Mouse (Mus musculus) midbrain, embryonic 13.5 days (tissue): Measurements from ENCODE around the gene Agtrap. TPM values are rescaled to one million over a fixed set of nuclear protein-coding genes. Genes with fewer than 3 reads are reported as not detected.

Source experiments
- ATAC-seq: fragments of 200-750 bp; cut with Nextera tagmentation; 2 replicates; pipeline ENCODE4 v1.8.0; 2017; ENCODE audit warnings: mild to moderate bottlenecking, moderate TSS enrichment, moderate library complexity
- H3K27ac ChIP-seq: fragments of 300-500 bp; sonication (generic); 2 replicates; pipeline ENCODE4 v1.5.1; 2015; ENCODE audit warnings: inconsistent platforms, mild to moderate bottlenecking, moderate library complexity
- H3K27me3 ChIP-seq: fragments of 300-500 bp; sonication (generic); 2 replicates; pipeline ENCODE4 v1.6.1; 2015; ENCODE audit warnings: mild to moderate bottlenecking, inconsistent platforms
- H3K36me3 ChIP-seq: fragments of 300-500 bp; sonication (generic); 2 replicates; pipeline ENCODE4 v1.6.1; 2015; ENCODE audit warnings: mild to moderate bottlenecking, inconsistent platforms
- H3K4me1 ChIP-seq: fragments of 300-500 bp; sonication (generic); replicated peaks from 2 replicates; pipeline ENCODE4 v1.6.1; 2015; ENCODE audit warnings: inconsistent platforms
- H3K4me2 ChIP-seq: fragments of 300-500 bp; sonication (generic); replicated peaks from 2 replicates; pipeline ENCODE4 v1.6.1; 2015; ENCODE audit warnings: moderate library complexity, mild to moderate bottlenecking, inconsistent platforms
- H3K4me3 ChIP-seq: fragments of 300-500 bp; sonication (generic); replicated peaks from 2 replicates; pipeline ENCODE4 v1.5.1; 2015; ENCODE audit warnings: mild to moderate bottlenecking, inconsistent platforms
- H3K9ac ChIP-seq: fragments of 300-500 bp; sonication (generic); replicated peaks from 2 replicates; pipeline ENCODE4 v1.6.1; 2015; ENCODE audit warnings: mild to moderate bottlenecking, inconsistent platforms
- H3K9me3 ChIP-seq: fragments of 300-500 bp; sonication (generic); 2 replicates; pipeline ENCODE4 v1.6.1; 2016; ENCODE audit warnings: mild to moderate bottlenecking, inconsistent platforms
- whole genome bisulfite sequencing: fragments of 180-500 bp; shearing (Covaris S2); methylation state at CpG from one replicate; pipeline ENCODE4 v1.1.7; 2015; 5-methylcytosine and 5-hydroxymethylcytosine counted together
- polyA plus RNA-seq: library from polyadenylated mRNA; unstranded; fragments of >200 nt; fragmentation: Nextera tagmentation; extraction: Ambion mirVana; gene quantifications from 2 replicates; pipeline ENCODE4 v1.2.1, GENCODE M21; 2015

The Agtrap gene
- polyA plus RNA-seq = 5.4 and 7.9 TPM in 2 replicates

- Histone ChIP-seq H3K27ac (peak within 1 kb of the TSS; percentile 73), H3K4me1 (peaks cover 45% of the 10 kb centered on the region), H3K36me3 (no peaks in the 10 kb centered on the region), H3K4me3 (peak within 1 kb of the TSS; percentile 54), H3K27me3 (no peaks in the 10 kb centered on the region), H3K4me2 (peak within 1 kb of the TSS; percentile 76), H3K9me3 (no peaks in the 10 kb centered on the region), H3K9ac (peak within 1 kb of the TSS; percentile 74)
- 3% methylated on average over 34 of the region's 34 CpGs for WGBS
- ATAC-seq = peak; percentile 93
Measured at GRCm38 (mm10) chr4:148087907-148088527, at the start of gene Agtrap. Gene Agtrap, minus strand, starts transcription at chr4:148088031.

GRCm38 (mm10) chr4:148137503-148137902, 49.7 kb upstream of the Agtrap start:
- peaks cover 43% of the 10 kb centered on the region for H3K4me1 ChIP-seq
- no peak for ATAC-seq
- WGBS = 70% methylated on average over 8 of the region's 8 CpGs
- H3K9ac ChIP-seq = no peak overlapping the region
- no peak overlapping the region for H3K4me3 ChIP-seq
- H3K36me3 ChIP-seq = no peaks in the 10 kb centered on the region; the same call in 1 of the 2 replicates
- H3K27me3 ChIP-seq = no peaks in the 10 kb centered on the region
- no peaks in the 10 kb centered on the region for H3K9me3 ChIP-seq
- no peak overlapping the region; the same call in 1 of the 2 replicates for H3K27ac ChIP-seq
- no peak overlapping the region for H3K4me2 ChIP-seq

GRCm38 (mm10) chr4:148134988-148135387, 47.2 kb upstream of the Agtrap start:
- Histone ChIP-seq H3K4me2 (no peak overlapping the region), H3K27ac (no peak overlapping the region), H3K36me3 (no peaks in the 10 kb centered on the region; the same call in 1 of the 2 replicates), H3K4me1 (peaks cover 39% of the 10 kb centered on the region), H3K9ac (no peak overlapping the region), H3K9me3 (no peaks in the 10 kb centered on the region), H3K4me3 (no peak overlapping the region), H3K27me3 (no peaks in the 10 kb centered on the region)
- whole genome bisulfite sequencing = 82% methylated on average over 8 of the region's 8 CpGs
- ATAC-seq = no peak

GRCm38 (mm10) chr4:148131497-148132081, 43.8 kb upstream of the Agtrap start:
- peaks cover 7% of the 10 kb centered on the region; the same call in 1 of the 2 replicates for H3K36me3 ChIP-seq
- H3K4me2 ChIP-seq = peak overlapping the region; percentile 61
- H3K9ac ChIP-seq = peak overlapping the region; percentile 98
- H3K27me3 ChIP-seq = no peaks in the 10 kb centered on the region
- H3K27ac ChIP-seq = peak overlapping the region; percentile 99
- peaks cover 52% of the 10 kb centered on the region for H3K4me1 ChIP-seq
- H3K4me3 ChIP-seq = peak overlapping the region; percentile 78
- under 1% methylated on average over 21 of the region's 21 CpGs for WGBS
- ATAC-seq = peak; percentile 69
- no peaks in the 10 kb centered on the region; the same call in 1 of the 2 replicates for H3K9me3 ChIP-seq

- Histone ChIP-seq H3K4me2 (peak within 1 kb of the TSS; percentile 61), H3K4me3 (peak within 1 kb of the TSS; percentile 78), H3K36me3 (peaks cover 7% of the 10 kb centered on the region; the same call in 1 of the 2 replicates), H3K27me3 (no peaks in the 10 kb centered on the region), H3K27ac (peak within 1 kb of the TSS; percentile 99), H3K9me3 (no peaks in the 10 kb centered on the region; the same call in 1 of the 2 replicates), H3K9ac (peak within 1 kb of the TSS; percentile 98), H3K4me1 (peaks cover 59% of the 10 kb centered on the region)
- 0% methylated on average over 80 of the region's 87 CpGs for WGBS
- peak; percentile 83 for ATAC-seq
Measured at GRCm38 (mm10) chr4:148130561-148131413, 43.0 kb upstream of the Agtrap start, which contains the start of gene Draxin. Gene Draxin, minus strand, starts transcription at chr4:148130698.

- peak; percentile 16 for ATAC-seq
- Histone ChIP-seq H3K27ac (peak within 1 kb of the TSS; percentile 99), H3K9me3 (no peaks in the 10 kb centered on the region; the same call in 1 of the 2 replicates), H3K9ac (peak within 1 kb of the TSS; percentile 98), H3K36me3 (peaks cover 7% of the 10 kb centered on the region; the same call in 1 of the 2 replicates), H3K27me3 (no peaks in the 10 kb centered on the region), H3K4me2 (peak within 1 kb of the TSS; percentile 61), H3K4me3 (peak within 1 kb of the TSS; percentile 78), H3K4me1 (peaks cover 65% of the 10 kb centered on the region)
- under 1% methylated on average over 18 of the region's 18 CpGs for WGBS
Measured at GRCm38 (mm10) chr4:148130133-148130532, 42.3 kb upstream of the Agtrap start, which contains the start of gene Mad2l2. Gene Mad2l2, plus strand, starts transcription at chr4:148130384.

- Histone ChIP-seq H3K4me3 (peak overlapping the region; percentile 78), H3K9ac (peak overlapping the region; percentile 98), H3K36me3 (peaks cover 11% of the 10 kb centered on the region), H3K9me3 (no peaks in the 10 kb centered on the region; the same call in 1 of the 2 replicates), H3K4me1 (peaks cover 78% of the 10 kb centered on the region), H3K27ac (peak overlapping the region; percentile 99), H3K4me2 (peak overlapping the region; percentile 61), H3K27me3 (no peaks in the 10 kb centered on the region)
- WGBS = 79% methylated on average over 2 of the region's 2 CpGs
- no peak for ATAC-seq
Measured at GRCm38 (mm10) chr4:148128672-148129071, 40.8 kb upstream of the Agtrap start.

- WGBS = 63% methylated on average over 1 of the region's 1 CpGs
- H3K4me1 ChIP-seq = peaks cover 82% of the 10 kb centered on the region
Measured at GRCm38 (mm10) chr4:148128241-148128640, 40.4 kb upstream of the Agtrap start.

GRCm38 (mm10) chr4:148122694-148123066, 34.8 kb upstream of the Agtrap start:
- ATAC-seq = no peak
- H3K9me3 ChIP-seq = no peaks in the 10 kb centered on the region; the same call in 1 of the 2 replicates
- 68% methylated on average over 3 of the region's 3 CpGs for WGBS
- peaks cover 10% of the 10 kb centered on the region for H3K36me3 ChIP-seq
- no peak overlapping the region for H3K4me2 ChIP-seq
- peak overlapping the region; percentile 68 for H3K27ac ChIP-seq
- peaks cover 70% of the 10 kb centered on the region for H3K4me1 ChIP-seq
- no peaks in the 10 kb centered on the region for H3K27me3 ChIP-seq
- H3K4me3 ChIP-seq = no peak overlapping the region
- peak overlapping the region; percentile 16; the same call in 1 of the 2 replicates for H3K9ac ChIP-seq

More at GRCm38 (mm10) chr4:148128241-148128640, 40.4 kb upstream of the Agtrap start:
- Histone ChIP-seq H3K4me2 (peak overlapping the region; percentile 61), H3K36me3 (peaks cover 11% of the 10 kb centered on the region), H3K27me3 (no peaks in the 10 kb centered on the region), H3K4me3 (peak overlapping the region; percentile 78), H3K9ac (peak overlapping the region; percentile 98), H3K9me3 (no peaks in the 10 kb centered on the region; the same call in 1 of the 2 replicates), H3K27ac (peak overlapping the region; percentile 99; the same call in 1 of the 2 replicates)
- no peak for ATAC-seq

GRCm38 (mm10) chr4:148121982-148122693, 34.3 kb upstream of the Agtrap start:
- 9% methylated on average over 6 of the region's 6 CpGs for WGBS
- H3K36me3 ChIP-seq = peaks cover 9% of the 10 kb centered on the region

GRCm38 (mm10) chr4:148121362-148121761, 33.5 kb upstream of the Agtrap start:
- 82% methylated on average over 4 of the region's 4 CpGs for WGBS
- H3K27me3 ChIP-seq = no peaks in the 10 kb centered on the region
- H3K9me3 ChIP-seq = peaks cover 3% of the 10 kb centered on the region; the same call in 1 of the 2 replicates
- peak overlapping the region; percentile 68 for H3K27ac ChIP-seq
- H3K4me3 ChIP-seq = no peak overlapping the region
- peaks cover 56% of the 10 kb centered on the region for H3K4me1 ChIP-seq
- H3K4me2 ChIP-seq = no peak overlapping the region
- peak; percentile 44 for ATAC-seq
- no peak overlapping the region for H3K9ac ChIP-seq
- H3K36me3 ChIP-seq = peaks cover 12% of the 10 kb centered on the region

More at GRCm38 (mm10) chr4:148121982-148122693, 34.3 kb upstream of the Agtrap start:
- H3K4me1 ChIP-seq = peaks cover 64% of the 10 kb centered on the region
- ATAC-seq = peak; percentile 87
- peak overlapping the region; percentile 68 for H3K27ac ChIP-seq
- no peaks in the 10 kb centered on the region for H3K27me3 ChIP-seq
- H3K4me2 ChIP-seq = no peak overlapping the region
- no peaks in the 10 kb centered on the region for H3K9me3 ChIP-seq
- peak overlapping the region; percentile 16; the same call in 1 of the 2 replicates for H3K9ac ChIP-seq
- no peak overlapping the region for H3K4me3 ChIP-seq
